Mouse (Mus musculus): Measurements from ENCODE around the gene Tnfaip2. TPM values are rescaled to one million over a fixed set of nuclear protein-coding genes. Genes with fewer than 3 reads are reported as not detected.

Gene Tnfaip2
- polyA plus RNA-seq, 1 experiment from 2014 or later = 1.6 TPM

DNA sequence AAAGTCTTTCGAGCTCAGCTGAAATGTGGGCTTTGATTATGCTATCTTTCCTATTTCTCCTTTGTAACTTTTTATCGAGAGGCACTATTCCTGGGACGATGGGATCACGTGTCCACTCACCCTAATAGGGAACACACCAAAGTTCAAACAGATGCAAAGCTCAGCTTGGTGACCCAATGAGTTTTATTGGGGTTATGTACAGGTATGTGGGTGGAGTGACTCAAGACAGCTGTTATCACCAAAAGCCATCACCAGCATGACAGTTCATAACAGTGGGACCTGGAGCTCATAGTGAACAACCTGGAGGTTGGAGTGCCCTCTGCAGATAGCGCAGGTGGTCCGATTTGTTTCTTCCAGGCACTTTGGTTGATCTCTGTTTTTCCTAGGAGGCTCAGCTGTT lies 3.4 kb upstream of the Tnfaip2 start:
- H3K4me3 ChIP-seq = no peak overlapping the region
- H3K27ac ChIP-seq = no peak overlapping the region
- no peaks in the 10 kb centered on the region for H3K36me3 ChIP-seq
- ATAC-seq (ENCODE audit: low FRiP score) = no peak
- peaks cover 69% of the 10 kb centered on the region for H3K27me3 ChIP-seq
- WGBS = 85% methylated on average over 6 of the region's 6 CpGs
- H3K4me2 ChIP-seq = no peak overlapping the region
- peaks cover 26% of the 10 kb centered on the region for H3K4me1 ChIP-seq (replicated peaks)
- H3K9ac ChIP-seq = no peak overlapping the region
- no peaks in the 10 kb centered on the region for H3K9me3 ChIP-seq

- peaks cover 83% of the 10 kb centered on the region for H3K27me3 ChIP-seq
Observed at GRCm38 (mm10) chr12:111440701-111441373, 1.4 kb upstream of the Tnfaip2 start.

GRCm38 (mm10) chr12:111441523-111441922 lies 746 bp upstream of the Tnfaip2 start:
- Histone ChIP-seq H3K27ac (no peak overlapping the region), H3K36me3 (no peaks in the 10 kb centered on the region), H3K4me2 (no peak overlapping the region), H3K9ac (no peak overlapping the region), H3K27me3 (peaks cover 84% of the 10 kb centered on the region), H3K9me3 (no peaks in the 10 kb centered on the region), H3K4me3 (no peak overlapping the region), H3K4me1 (replicated peaks) (peaks cover 25% of the 10 kb centered on the region)
- no peak for ATAC-seq (ENCODE audit: low FRiP score)
- 58% methylated on average over 3 of the region's 3 CpGs for WGBS

More at GRCm38 (mm10) chr12:111440701-111441373, 1.4 kb upstream of the Tnfaip2 start:
- H3K4me2 ChIP-seq = no peak overlapping the region
- no peak overlapping the region for H3K4me3 ChIP-seq
- H3K36me3 ChIP-seq = no peaks in the 10 kb centered on the region
- no peak overlapping the region for H3K9ac ChIP-seq
- ATAC-seq (ENCODE audit: low FRiP score) = no peak
- WGBS = 92% methylated on average over 9 of the region's 9 CpGs
- no peak overlapping the region for H3K27ac ChIP-seq
- H3K9me3 ChIP-seq = no peaks in the 10 kb centered on the region
- peaks cover 18% of the 10 kb centered on the region for H3K4me1 ChIP-seq (replicated peaks)

- Histone ChIP-seq H3K9ac (no peak overlapping the region), H3K27me3 (peaks cover 93% of the 10 kb centered on the region), H3K36me3 (no peaks in the 10 kb centered on the region), H3K4me3 (peak overlapping the region; percentile 41; the same call in 1 of the 2 replicates), H3K9me3 (no peaks in the 10 kb centered on the region), H3K4me2 (peak overlapping the region; percentile 67), H3K4me1 (replicated peaks) (peaks cover 32% of the 10 kb centered on the region), H3K27ac (no peak overlapping the region)
- ATAC-seq (ENCODE audit: low FRiP score) = no peak
- WGBS = 14% methylated on average over 15 of the region's 15 CpGs
Observed at GRCm38 (mm10) chr12:111443011-111443870, 972 bp downstream of the Tnfaip2 start.

- 24% methylated on average over 10 of the region's 10 CpGs for WGBS
- peaks cover 95% of the 10 kb centered on the region for H3K27me3 ChIP-seq
- H3K4me3 ChIP-seq = no peak overlapping the region
- H3K27ac ChIP-seq = no peak overlapping the region
- H3K9me3 ChIP-seq = no peaks in the 10 kb centered on the region
- H3K4me1 ChIP-seq (replicated peaks) = peaks cover 32% of the 10 kb centered on the region
- H3K36me3 ChIP-seq = no peaks in the 10 kb centered on the region
- no peak for ATAC-seq (ENCODE audit: low FRiP score)
- H3K9ac ChIP-seq = no peak overlapping the region
- H3K4me2 ChIP-seq = no peak overlapping the region
Observed at GRCm38 (mm10) chr12:111443921-111444831, 1.9 kb downstream of the Tnfaip2 start.

DNA sequence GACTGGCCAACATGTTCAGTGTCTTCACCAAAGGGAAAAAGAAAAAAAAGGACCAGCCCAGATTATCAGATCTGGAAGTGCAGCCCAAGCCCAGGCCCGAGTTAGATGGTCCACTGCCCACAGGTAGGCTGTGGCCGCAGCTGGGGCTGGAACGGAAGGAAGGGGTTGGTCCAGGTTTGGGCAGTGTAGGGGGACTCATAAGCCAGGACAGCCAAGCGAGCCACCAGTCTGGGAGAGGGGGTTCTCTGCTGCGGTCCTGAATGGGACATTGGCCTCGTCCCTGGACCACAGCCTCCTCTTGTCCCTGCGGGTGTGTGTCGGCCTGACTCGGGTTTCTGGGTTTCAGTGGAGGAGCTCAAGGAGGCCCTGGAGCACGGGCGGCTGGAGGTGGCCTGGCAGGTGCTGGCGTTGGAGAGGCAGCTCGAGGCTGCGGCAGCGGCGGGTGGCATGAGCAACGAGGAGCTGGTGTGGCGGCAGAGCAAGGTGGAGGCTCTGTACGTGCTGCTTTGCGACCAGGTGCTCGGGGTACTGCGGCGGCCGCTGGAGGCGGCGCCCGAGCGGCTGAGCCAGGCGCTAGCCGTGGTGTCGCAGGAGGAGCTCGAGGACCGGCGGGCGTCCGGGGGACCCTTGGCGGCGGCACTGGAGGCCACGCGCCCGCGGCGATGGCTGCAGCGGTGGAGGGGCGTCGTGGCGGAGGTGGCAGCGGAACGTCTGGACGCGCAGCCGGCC lies 3.1 kb downstream of the Tnfaip2 start:
- Histone ChIP-seq H3K27ac (no peak overlapping the region), H3K27me3 (peaks cover 96% of the 10 kb centered on the region), H3K9me3 (no peaks in the 10 kb centered on the region), H3K9ac (0 out of 2 replicates have a peak overlapping the region, but pooled peaks have one; percentile 19), H3K4me3 (peak overlapping the region; percentile 32), H3K4me1 (replicated peaks) (peaks cover 40% of the 10 kb centered on the region), H3K4me2 (peak overlapping the region; percentile 50), H3K36me3 (no peaks in the 10 kb centered on the region)
- 2% methylated on average over 48 of the region's 52 CpGs for WGBS
- no peak for ATAC-seq (ENCODE audit: low FRiP score)

DNA sequence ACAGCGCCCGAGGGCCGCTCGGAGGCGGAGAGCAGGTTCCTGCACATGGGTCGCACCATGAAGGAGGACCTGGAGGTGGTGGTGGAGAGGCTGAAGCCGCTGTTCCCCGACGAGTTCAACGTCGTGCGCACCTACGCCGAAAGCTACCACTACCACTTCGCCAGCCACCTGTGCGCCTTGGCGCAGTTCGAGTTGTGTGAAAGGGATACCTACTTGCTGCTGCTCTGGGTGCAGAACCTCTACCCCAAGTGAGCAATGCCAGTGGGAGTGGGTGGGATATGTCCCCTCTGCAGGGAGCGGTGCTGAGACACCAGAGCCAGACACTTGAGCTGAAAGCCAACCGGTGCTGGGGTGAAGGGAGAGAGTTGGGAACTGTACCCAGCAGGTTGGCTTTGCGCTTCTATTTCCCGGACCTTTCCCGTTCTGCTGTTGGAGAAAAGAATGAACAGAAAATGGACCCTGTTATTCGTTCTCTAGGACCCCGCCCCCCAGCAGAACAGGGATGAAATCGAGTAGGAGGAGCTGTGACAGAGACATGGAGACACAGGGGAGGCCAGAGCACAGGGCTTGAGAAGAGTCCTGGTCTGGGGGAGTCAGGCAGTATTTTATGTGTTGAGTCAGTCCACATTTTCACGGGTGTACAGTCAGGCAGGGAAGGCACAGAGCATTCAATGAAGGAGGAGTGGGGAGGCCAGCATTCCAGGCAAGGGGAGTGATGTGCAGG lies 3.8 kb downstream of the Tnfaip2 start:
- peaks cover 100% of the 10 kb centered on the region for H3K27me3 ChIP-seq
- peak overlapping the region; percentile 50 for H3K4me2 ChIP-seq
- ATAC-seq (ENCODE audit: low FRiP score) = no peak
- WGBS = 6% methylated on average over 27 of the region's 27 CpGs
- H3K9ac ChIP-seq = 0 out of 2 replicates have a peak overlapping the region, but pooled peaks have one; percentile 19
- H3K4me3 ChIP-seq = peak overlapping the region; percentile 32
- peaks cover 42% of the 10 kb centered on the region for H3K4me1 ChIP-seq (replicated peaks)
- H3K27ac ChIP-seq = no peak overlapping the region
- H3K9me3 ChIP-seq = no peaks in the 10 kb centered on the region
- H3K36me3 ChIP-seq = no peaks in the 10 kb centered on the region

- Histone ChIP-seq H3K27ac (no peak overlapping the region), H3K36me3 (no peaks in the 10 kb centered on the region), H3K9ac (no peak overlapping the region), H3K4me2 (no peak overlapping the region), H3K27me3 (peaks cover 100% of the 10 kb centered on the region), H3K4me1 (replicated peaks) (peaks cover 42% of the 10 kb centered on the region), H3K4me3 (no peak overlapping the region), H3K9me3 (no peaks in the 10 kb centered on the region)
- no peak for ATAC-seq (ENCODE audit: low FRiP score)
- 20% methylated on average over 5 of the region's 5 CpGs for WGBS
Observed at GRCm38 (mm10) chr12:111446745-111447144, 4.5 kb downstream of the Tnfaip2 start.

DNA sequence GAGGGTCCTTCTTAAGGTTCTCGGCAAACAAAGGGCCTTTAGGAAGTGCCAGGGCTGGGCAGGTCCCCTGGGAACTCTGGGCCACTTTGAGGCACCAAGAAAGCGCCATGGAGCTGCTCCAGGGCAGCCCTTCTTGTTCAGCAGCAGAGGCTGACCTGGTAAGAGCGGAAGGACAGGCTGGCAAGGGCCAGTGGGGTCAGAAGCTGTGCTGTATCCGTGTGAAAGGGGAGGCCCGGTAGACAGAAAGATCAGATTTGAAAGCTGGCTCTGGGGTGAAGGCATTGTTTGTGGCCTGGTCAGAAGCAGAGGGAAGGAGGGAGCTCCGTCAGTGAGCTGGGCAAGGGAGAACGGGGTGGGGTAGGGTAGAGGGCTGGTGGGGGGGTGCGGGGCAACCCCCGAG lies 5.1 kb downstream of the Tnfaip2 start:
- H3K27me3 ChIP-seq = peaks cover 100% of the 10 kb centered on the region
- H3K4me2 ChIP-seq = no peak overlapping the region
- H3K9me3 ChIP-seq = no peaks in the 10 kb centered on the region
- no peak overlapping the region for H3K4me3 ChIP-seq
- 13% methylated on average over 9 of the region's 9 CpGs for WGBS
- peaks cover 36% of the 10 kb centered on the region for H3K4me1 ChIP-seq (replicated peaks)
- no peak for ATAC-seq (ENCODE audit: low FRiP score)
- H3K9ac ChIP-seq = no peak overlapping the region
- H3K27ac ChIP-seq = no peak overlapping the region
- no peaks in the 10 kb centered on the region for H3K36me3 ChIP-seq

DNA sequence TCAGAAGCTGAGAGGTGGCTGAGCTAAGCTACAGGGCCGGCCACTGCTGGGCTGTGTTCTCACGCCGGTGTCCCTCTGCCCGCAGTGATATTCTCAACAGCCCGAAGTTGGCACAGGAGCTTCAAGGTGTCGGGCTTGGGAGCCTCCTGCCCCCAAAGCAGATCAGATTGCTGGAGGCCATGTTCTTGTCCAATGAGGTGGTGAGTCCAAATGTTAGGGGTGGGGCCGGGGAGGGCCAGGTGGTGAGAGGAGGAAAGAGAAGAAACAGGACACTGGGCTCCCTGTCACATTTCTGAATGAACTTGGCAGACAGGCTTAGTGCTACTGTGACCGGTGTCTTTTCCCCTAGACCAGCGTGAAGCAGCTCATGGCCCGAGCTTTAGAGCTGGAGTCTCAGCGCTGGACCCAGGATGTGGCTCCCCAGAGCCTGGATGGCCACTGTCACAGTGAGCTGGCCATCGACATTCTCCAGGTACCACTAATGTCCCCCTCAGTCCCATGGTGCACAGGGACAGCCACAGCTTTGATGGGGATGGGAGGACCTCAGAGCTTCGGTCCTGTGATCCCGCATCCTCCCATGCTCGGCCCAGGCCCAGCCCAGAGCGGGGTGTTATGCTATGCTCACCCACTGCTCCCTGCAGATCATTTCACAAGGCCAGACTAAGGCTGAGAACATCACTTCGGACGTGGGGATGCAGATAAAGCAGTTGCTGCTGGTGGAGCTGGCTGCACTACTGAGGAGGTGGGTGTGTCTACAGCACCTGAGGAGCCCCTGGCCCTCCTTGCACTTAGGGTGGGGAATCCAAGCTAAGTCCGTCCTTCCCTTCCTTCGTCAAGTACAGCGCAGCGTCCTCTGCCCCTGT lies 5.9 kb downstream of the Tnfaip2 start:
- no peak overlapping the region for H3K4me3 ChIP-seq
- no peak overlapping the region for H3K27ac ChIP-seq
- peaks cover 99% of the 10 kb centered on the region for H3K27me3 ChIP-seq
- H3K9ac ChIP-seq = no peak overlapping the region
- H3K4me2 ChIP-seq = no peak overlapping the region
- ATAC-seq (ENCODE audit: low FRiP score) = no peak
- no peaks in the 10 kb centered on the region for H3K36me3 ChIP-seq
- H3K9me3 ChIP-seq = no peaks in the 10 kb centered on the region
- H3K4me1 ChIP-seq (replicated peaks) = peaks cover 31% of the 10 kb centered on the region
- 17% methylated on average over 22 of the region's 22 CpGs for WGBS
